Mouse (Mus musculus) large intestine, adult 2 months (tissue): ENCODE data around the gene Ddx19a. TPM values are rescaled to one million over a fixed set of nuclear protein-coding genes. Genes with fewer than 3 reads are reported as not detected.
"Not testable (repeated sequence)": the region's sequence is repeated elsewhere in the genome, so short reads cannot be mapped to it uniquely, and the experiment has no call there.

ENCODE experiments used
- DNase-seq: peaks from one replicate; pipeline ENCODE4 v3.0.0-alpha.2; 2012; ENCODE audit warnings: low read depth, low spot score
- WGBS: fragments of 180-500 bp; shearing (Covaris S2); methylation state at CpG from one replicate; pipeline ENCODE4 v1.1.7; 2018; 5-methylcytosine and 5-hydroxymethylcytosine counted together
- polyA plus RNA-seq: library from polyadenylated mRNA; depleted of rRNA; stranded (reverse); fragments of >200 nt; gene quantifications from 2 replicates; pipeline ENCODE4 v1.2.3, GENCODE M21; 2012; rRNA removed

Ddx19a gene
- polyA plus RNA-seq, 1 experiment: 20.6 TPM

DNA sequence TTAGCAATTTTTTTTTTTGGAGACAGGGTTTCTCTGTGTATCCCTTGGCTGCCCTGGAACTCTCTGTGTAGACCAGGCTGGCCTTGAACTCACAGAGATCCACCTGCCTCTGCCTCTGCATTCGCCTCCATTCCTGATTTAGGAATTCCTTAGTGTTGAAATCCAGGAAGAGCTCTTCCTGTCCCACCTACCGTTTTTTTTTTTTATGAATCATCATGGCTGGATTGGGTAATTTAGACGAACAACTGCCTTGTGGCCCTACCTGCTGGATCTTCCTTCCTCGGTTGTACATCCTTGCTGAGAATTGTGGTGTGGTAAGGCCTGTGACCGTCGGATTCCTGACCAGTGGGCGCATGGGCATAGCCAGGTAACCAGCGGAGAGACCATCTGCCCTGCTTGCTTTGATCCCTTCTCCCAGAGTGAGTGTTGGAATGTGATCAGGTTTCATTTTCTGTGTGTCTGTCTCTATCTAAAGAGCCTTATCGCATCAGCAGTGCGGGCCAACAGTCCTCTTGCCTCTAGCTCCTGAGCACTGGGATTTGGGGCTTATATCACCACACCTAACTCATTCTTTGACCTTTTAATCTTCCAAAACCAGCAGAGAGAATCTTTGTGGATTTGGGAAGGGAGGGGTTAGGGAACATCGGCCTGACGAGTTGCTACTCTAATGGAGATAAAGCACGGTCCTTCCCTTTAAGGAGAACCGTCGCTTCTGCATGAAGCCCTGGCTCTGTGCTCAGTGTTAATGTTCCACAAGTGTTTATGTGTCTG lies 56.7 kb downstream of the Ddx19a start:
- WGBS: 71% methylated on average over 15 of the region's 15 CpGs
- no peak for DNase-seq

DNA sequence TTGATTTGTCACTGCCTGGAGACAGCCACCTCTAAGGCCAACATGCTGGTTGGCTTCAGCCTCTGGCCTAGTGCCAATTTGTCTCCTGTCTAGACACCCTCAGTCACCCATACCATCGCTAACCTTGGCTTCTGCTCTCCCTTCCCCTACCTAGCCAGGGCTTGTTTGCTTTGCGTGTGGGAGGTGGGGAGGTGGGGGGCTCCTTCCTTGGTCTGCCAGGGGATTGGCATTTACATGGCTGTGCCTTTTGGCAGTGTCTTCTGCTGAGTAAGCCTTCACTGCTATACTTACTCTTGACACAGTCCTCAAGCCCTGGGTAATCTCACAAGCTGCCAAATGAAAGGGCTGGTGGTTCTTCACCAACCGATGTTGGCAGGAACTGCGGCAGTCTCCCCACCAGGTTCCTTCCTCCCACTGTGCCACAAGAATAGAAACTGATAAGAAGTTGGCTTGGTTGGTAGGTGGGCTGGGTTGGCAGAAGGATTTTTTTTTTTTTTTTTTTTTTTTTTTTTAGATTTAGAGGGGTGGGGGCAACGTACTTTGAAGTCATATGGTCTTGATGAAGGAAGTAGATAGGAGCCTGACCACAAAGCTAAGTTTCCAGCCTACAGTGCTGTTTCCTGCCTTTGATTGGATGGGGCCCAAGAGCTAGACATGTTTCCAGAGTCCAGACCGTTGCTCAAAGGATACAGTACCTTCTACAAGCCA lies 58.6 kb downstream of the Ddx19a start:
- no peak for DNase-seq
- 57% methylated on average over 6 of the region's 6 CpGs for WGBS

DNA sequence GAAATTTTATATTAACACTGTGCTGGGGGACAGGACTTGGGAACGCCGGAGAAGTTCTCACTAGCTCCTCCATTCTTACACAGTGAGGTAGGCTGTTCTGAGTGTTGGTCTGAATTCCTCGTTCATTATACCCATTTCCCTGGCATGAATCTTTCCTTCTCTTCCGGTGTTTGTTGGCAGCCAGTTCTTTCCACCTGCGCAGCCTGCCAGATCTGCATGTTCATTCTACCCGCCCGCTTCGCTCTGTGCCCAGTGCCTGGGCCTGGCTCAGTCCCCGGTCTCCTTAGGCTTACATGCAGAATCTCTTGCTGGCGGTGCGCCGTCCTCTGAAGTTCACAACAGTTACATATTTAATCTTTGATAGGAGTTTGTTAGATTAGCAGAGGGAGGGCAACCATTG lies 61.4 kb downstream of the Ddx19a start:
- 76% methylated on average over 12 of the region's 12 CpGs for WGBS
- DNase-seq: no peak

DNA sequence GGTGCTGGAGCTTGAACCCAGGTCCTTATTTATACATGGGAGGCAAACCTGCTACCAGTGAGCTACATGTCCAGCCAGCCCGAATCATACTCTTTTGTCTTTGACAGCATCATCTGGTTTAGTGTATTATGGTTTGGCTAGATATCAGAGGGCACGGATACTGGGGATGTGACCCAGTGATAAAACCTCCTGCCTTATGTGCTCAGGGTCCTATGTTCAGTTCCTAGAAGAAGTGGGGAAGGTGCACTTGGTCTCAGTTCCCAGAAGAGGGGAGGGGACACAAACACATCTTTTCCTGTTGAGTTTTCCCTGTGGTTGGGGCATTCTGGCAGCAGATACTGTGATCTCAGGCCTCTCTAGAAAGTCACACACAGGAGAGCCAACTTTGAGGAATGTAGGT lies 64.3 kb downstream of the Ddx19a start:
- no peak for DNase-seq
- WGBS: 80% methylated on average over 2 of the region's 2 CpGs

DNA sequence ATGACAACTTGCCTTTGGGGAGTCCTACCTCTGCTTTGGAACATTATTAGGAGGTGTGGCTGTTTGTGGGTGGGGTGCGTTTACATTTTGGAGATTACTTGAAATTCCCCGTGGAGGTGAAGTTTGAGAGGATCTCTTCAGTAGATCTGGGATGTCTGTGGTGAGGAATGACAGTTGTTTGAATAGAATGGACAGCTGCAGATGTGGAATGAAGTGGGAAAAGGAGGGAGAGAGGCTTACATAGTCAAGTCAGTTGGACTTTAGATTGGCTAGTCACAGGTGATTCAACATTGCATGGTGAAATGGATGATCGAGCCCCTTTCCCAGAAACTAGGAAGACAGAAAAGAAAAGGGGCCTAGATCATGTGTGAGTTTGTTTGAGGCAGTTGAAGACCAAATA lies 65.2 kb downstream of the Ddx19a start:
- no peak for DNase-seq
- 59% methylated on average over 3 of the region's 3 CpGs for WGBS

DNA sequence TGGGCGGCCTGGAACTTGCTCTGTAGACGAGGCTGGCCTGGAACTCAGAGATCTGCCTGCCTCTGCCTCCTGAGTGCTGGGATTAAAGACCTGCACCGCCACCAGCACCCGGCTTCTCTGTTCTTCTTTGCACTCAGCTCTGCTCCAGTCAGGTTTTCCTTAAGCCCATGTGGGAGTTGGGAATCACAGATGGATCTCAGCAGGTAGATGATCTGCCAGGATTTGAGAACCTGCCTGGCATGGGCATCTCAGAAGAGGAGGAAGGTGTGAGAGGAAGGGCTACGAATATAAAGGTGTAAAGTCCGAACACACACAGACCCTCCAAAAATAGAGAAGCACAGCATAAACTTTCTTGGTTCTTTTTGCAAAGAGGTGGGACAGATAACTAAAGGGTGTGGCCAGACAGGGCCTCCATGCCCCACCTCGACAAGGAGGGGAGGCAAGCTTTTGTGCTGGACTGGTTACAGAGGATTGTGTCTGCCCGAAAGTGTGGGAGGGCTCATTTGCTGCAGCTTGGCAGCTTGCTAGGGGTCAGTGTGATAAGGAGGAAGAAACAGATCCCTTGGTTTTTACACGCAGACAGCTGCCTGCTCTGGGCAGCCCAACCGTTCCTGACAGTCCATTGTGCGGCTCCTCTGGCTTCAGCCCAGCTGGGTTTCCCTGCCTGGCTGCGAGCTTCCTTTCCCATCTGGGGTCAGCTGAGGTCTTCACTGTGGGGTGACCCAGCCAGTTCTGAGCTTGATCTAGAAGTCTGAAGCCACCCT lies 66.2 kb downstream of the Ddx19a start:
- no peak for DNase-seq
- WGBS: 44% methylated on average over 12 of the region's 12 CpGs

DNA sequence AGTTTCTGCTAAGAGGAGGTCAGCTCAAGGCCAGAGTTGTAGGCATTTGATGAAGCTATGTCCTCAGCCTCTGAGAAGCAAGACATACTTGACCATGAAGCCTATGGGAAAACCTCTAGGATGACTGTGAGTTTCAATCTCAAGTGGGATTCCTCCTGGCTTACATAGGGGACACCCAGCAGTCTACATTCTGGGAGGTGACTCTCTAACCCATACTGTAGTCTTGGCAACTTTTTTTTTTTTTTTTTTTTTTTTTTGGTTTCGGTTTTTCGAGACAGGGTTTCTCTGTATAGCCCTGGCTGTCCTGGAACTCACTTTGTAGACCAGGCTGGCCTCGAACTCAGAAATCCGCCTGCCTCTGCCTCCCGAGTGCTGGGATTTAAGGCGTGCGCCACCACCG lies 67.9 kb downstream of the Ddx19a start:
- not testable (repeated sequence) for DNase-seq
- WGBS: 88% methylated on average over 8 of the region's 8 CpGs

DNA sequence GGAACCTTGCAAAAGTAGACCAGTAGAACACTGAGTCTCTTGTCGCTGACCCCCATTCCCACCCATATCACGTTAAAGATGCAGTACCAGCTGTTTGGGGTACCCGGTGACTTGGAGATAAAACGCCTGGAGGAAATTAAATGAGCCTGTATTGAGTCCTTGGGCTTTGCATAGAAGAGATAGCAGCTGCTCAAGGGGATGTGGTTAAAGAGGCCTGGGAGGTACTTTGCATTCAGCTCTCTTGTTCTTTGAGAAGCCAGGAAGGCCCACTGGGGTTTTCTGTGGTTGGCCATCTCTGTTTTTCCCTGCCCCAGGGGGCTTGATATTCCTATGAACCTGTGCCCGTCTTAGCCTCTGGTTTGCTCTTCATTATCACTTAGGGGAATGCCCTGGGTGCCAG lies 68.5 kb downstream of the Ddx19a start:
- no peak for DNase-seq
- 74% methylated on average over 5 of the region's 5 CpGs for WGBS

DNA sequence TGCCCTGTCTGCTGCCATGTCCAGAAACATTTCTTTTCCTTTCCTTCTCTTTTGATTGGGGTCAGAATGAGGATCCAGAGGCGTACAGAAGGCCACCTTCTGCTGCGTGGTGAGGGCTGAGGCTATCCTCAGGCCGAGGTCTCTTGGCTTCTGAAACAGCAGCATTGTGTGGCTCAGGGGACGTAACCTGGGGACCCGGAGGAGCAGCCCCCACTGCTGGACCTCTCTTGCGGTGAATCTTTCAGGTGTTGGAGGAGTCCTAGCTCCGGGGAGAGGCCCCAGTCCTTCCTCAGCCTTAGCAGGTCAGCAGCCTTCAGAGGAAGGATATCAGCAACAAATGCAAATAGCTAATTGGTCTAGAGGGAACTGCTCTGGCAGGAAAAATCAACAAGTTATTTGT lies 69.2 kb downstream of the Ddx19a start:
- no peak for DNase-seq
- 80% methylated on average over 7 of the region's 7 CpGs for WGBS

DNA sequence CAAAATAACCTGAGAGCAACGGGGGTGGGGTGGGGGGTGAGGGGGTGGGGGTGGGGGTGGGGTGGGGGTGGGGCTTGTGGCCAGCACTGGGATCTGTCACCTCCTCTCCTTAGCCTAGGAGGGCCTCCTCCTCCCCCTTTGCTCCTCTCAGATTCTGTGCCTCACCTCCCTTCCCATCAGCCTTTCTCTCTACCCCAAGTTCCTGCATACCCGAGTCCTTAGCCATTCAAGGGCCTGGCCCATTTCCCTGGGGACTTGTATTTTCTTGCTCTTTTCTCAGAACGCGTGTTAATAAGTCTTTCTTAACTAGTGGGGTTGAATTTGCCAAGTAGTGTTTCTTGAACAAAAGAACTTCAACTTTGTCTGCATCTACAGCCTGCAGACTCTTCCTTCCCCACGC lies 70.9 kb downstream of the Ddx19a start:
- DNase-seq: no peak
- WGBS: 47% methylated on average over 5 of the region's 5 CpGs

DNA sequence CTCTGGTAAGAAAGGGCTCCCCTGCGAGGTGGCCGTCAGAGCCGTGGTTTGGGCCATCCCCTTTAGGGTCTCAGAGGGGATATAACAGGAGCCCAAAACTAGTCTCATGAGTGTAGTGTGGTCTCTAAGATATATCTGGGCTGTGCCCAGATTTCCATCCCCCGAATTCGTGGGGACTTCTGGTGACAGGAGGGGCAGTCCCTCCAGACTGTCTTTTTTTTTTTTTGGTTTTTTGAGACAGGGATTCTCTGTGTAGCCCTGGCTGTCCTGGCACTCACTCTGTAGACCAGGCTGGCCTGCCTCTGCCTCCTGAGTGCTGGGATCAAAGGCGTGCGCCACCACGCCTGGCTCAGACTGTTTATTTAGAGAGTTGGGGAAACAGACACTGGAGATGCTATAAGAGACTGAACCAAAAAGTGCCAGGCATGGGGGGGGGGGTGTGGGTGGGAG lies 71.9 kb downstream of the Ddx19a start:
- no peak for DNase-seq
- WGBS: 70% methylated on average over 8 of the region's 8 CpGs

Other genes with a start within 250 kb of the Ddx19a start
- gene Il34, start 191.9 kb downstream of the Ddx19a start, polyA plus RNA-seq: 12.7 and 20.0 TPM in 2 replicates
- gene Cog4, start 151.2 kb downstream of the Ddx19a start, polyA plus RNA-seq: 29.3 and 36.6 TPM in 2 replicates
- 34.0 and 37.2 TPM in 2 replicates for gene Sf3b3, start 151.0 kb downstream of the Ddx19a start, polyA plus RNA-seq
- gene Fuk, start 95.3 kb downstream of the Ddx19a start, polyA plus RNA-seq: 13.2 and 25.7 TPM in 2 replicates
- gene St3gal2, start 77.9 kb downstream of the Ddx19a start, polyA plus RNA-seq: 5.0 and 6.9 TPM in 2 replicates
- 3.5 and 4.3 TPM in 2 replicates for gene Ddx19b, start 34.0 kb upstream of the Ddx19a start, polyA plus RNA-seq
- 27.9 and 37.2 TPM in 2 replicates for gene Aars, start 35.3 kb upstream of the Ddx19a start, polyA plus RNA-seq
- 0.10 TPM in 1 of 2 replicates, not detected in the other for gene Exosc6, start 58.5 kb upstream of the Ddx19a start, polyA plus RNA-seq
- 0.05 TPM in 1 of 2 replicates, not detected in the other for gene Clec18a, start 94.6 kb upstream of the Ddx19a start, polyA plus RNA-seq
- 3.0 and 10.6 TPM in 2 replicates for gene Pdpr, start 96.8 kb upstream of the Ddx19a start, polyA plus RNA-seq